Mouse (Mus musculus): ENCODE results near the gene Abhd10. TPM values are rescaled to one million over a fixed set of nuclear protein-coding genes. Genes with fewer than 3 reads are reported as not detected.

The Abhd10 gene
- total and polyA plus RNA-seq, 3 experiments = 13.8 to 20.1 (median 18.2) TPM

DNA sequence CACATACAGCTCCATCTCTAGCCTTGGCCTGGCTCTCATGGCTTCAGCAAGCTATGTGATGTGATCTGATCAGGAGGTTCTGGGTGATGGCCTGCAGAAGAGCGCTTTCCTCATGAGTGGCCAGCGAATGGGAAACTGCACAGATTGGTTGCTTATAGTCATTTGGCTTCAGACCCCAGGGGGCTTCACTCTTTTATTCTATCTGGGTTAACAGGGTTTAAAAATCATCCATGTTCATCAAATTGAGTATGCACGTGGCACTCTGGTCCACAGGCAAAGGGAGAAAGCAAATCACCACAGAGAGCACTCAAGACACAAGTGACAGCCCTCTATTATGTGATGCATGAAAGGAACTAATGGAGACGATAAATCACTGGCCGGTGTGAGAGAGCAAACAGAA, 29.5 kb downstream of the Abhd10 start:
- no peaks in the 10 kb centered on the region for H3K9me3 ChIP-seq (replicated peaks; ENCODE audit: low read length)
- dilution Hi-C loops (cut with MboI; ENCODE audit: extremely low pct_ligation_motif_present, extremely low pct_unique_long_range_greater_than_20kb, low sequenced_read_pairs) (no loop called here), in situ Hi-C loops (cut with MboI; ENCODE audit: low pct_ligation_motif_present, low pct_unique_long_range_greater_than_20kb, low sequenced_read_pairs) (no loop called here)
- peaks cover 0 to 6% of the 10 kb centered on the region in 2 experiments; a peak in 1 of 4 replicates for H3K4me1 ChIP-seq (ENCODE audit: control insufficient read depth in 1 of 2, insufficient read depth in 2 of 2)
- no peaks in the 10 kb centered on the region for H3K79me2 ChIP-seq (replicated peaks; ENCODE audit: control insufficient read depth, extremely low read depth, insufficient read depth, poor library complexity, severe bottlenecking)
- DNase-seq (ENCODE audit: extremely low read depth) = no peak
- no peak for TF ChIP-seq UBTF (IDR thresholded peaks at IDR 0.05; ENCODE audit: low read depth, low read length)
- no peak for TF ChIP-seq NRF1 (IDR thresholded peaks at IDR 0.05; ENCODE audit: low read depth, low read length)
- no peak for TF ChIP-seq MAFK (IDR thresholded peaks at IDR 0.05; ENCODE audit: insufficient replicate concordance, low read length)
- TF ChIP-seq RCOR1 (conservative IDR thresholded peaks at IDR 0.05; ENCODE audit: low read depth, low read length) = no peak
- no peak for TF ChIP-seq KAT2A (IDR thresholded peaks at IDR 0.05; ENCODE audit: insufficient replicate concordance, low read length)
- no peak for TF ChIP-seq JUN (IDR thresholded peaks at IDR 0.05; ENCODE audit: insufficient read depth, low read depth, low read length)
- TF ChIP-seq MAZ (IDR thresholded peaks at IDR 0.05; ENCODE audit: low read depth, low read length) = no peak
- H3K27ac ChIP-seq (ENCODE audit: insufficient read depth, low read depth) = no peak overlapping the region
- H3K9ac ChIP-seq (ENCODE audit: insufficient read depth, low read depth) = no peak overlapping the region
- no peak overlapping the region for H3K4me2 ChIP-seq (ENCODE audit: insufficient read depth, low read depth, poor library complexity, severe bottlenecking)
- peaks cover under 1 to 37% of the 10 kb centered on the region in 2 experiments for H3K36me3 ChIP-seq (replicated peaks in 1 of 2; ENCODE audit: control insufficient read depth in 1 of 2, insufficient read depth in 1 of 2, low read length in 1 of 2)
- no peaks in the 10 kb centered on the region for H3K27me3 ChIP-seq (replicated peaks)
- H3K4me3 ChIP-seq (replicated peaks in 1 of 3; ENCODE audit: low read depth in 2 of 3, low read length in 2 of 3, poor library complexity in 1 of 3) = no peak overlapping the region

DNA sequence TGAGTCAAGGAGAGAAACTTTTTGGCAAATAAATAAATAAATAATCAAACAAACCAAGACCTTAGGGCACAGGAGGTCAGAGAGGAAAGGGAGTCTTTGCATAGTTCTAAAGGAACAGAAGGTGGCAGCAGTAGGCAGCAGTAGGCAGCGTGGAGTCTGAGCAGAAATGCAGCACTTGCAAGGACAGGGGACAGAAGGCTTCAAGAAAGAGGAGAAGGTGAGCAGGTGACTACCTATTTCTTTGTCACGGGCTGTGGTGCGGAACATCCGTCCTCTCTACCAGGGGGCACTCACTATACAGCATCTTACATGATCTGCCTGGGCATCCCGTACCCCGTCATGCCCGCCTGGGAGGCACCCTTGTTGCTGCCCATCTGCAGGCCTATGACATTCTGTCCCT, 31.5 kb downstream of the Abhd10 start:
- Histone ChIP-seq H3K4me1 (ENCODE audit: control insufficient read depth in 1 of 2, insufficient read depth in 2 of 2) (peaks cover 0 to 6% of the 10 kb centered on the region in 2 experiments; a peak in 1 of 4 replicates), H3K9ac (ENCODE audit: insufficient read depth, low read depth) (no peak overlapping the region), H3K4me2 (ENCODE audit: insufficient read depth, low read depth, poor library complexity, severe bottlenecking) (no peak overlapping the region), H3K27ac (ENCODE audit: insufficient read depth, low read depth) (no peak overlapping the region), H3K36me3 (replicated peaks in 1 of 2; ENCODE audit: control insufficient read depth in 1 of 2, insufficient read depth in 1 of 2, low read length in 1 of 2) (peaks cover 0 to 23% of the 10 kb centered on the region in 2 experiments), H3K27me3 (replicated peaks) (no peaks in the 10 kb centered on the region), H3K4me3 (replicated peaks in 1 of 3; ENCODE audit: low read depth in 2 of 3, low read length in 2 of 3, poor library complexity in 1 of 3) (no peak overlapping the region), H3K79me2 (replicated peaks; ENCODE audit: control insufficient read depth, extremely low read depth, insufficient read depth, poor library complexity, severe bottlenecking) (no peaks in the 10 kb centered on the region), H3K9me3 (replicated peaks; ENCODE audit: low read length) (no peaks in the 10 kb centered on the region)
- peak; percentile 20 for DNase-seq (ENCODE audit: extremely low read depth)
- peak; percentile 59 for TF ChIP-seq RAD21 (IDR thresholded peaks at IDR 0.05; ENCODE audit: low read depth, low read length)
- TF ChIP-seq BHLHE40 (IDR thresholded peaks at IDR 0.05; ENCODE audit: low read depth, low read length) = no peak
- no peak for TF ChIP-seq PAX5 (IDR thresholded peaks at IDR 0.05; ENCODE audit: low read length)
- no peak for TF ChIP-seq ZNF384 (IDR thresholded peaks at IDR 0.05; ENCODE audit: low read depth, low read length)
- TF ChIP-seq ZC3H11A (IDR thresholded peaks at IDR 0.05; ENCODE audit: low read depth, low read length) = no peak
- TF ChIP-seq SIN3A (IDR thresholded peaks at IDR 0.05; ENCODE audit: low read length) = no peak
- TF ChIP-seq MXI1 (IDR thresholded peaks at IDR 0.05; ENCODE audit: low read depth, low read length) = no peak
- no peak for TF ChIP-seq ZMIZ1 (IDR thresholded peaks at IDR 0.05; ENCODE audit: low read depth, low read length)
- TF ChIP-seq CTCF (conservative IDR thresholded peaks at IDR 0.05 in 1 of 2, IDR thresholded peaks at IDR 0.05 in 1 of 2; ENCODE audit: low read depth in 2 of 2, low read length in 2 of 2) = peak in 1 of 2 experiments; percentile 67; a peak in 2 of 4 replicates
- peak; percentile 34 for TF ChIP-seq SMC3 (IDR thresholded peaks at IDR 0.05; ENCODE audit: low read depth, low read length)
- dilution Hi-C loops (cut with MboI; ENCODE audit: extremely low pct_ligation_motif_present, extremely low pct_unique_long_range_greater_than_20kb, low sequenced_read_pairs) = no loop called here
- in situ Hi-C loops (cut with MboI; ENCODE audit: low pct_ligation_motif_present, low pct_unique_long_range_greater_than_20kb, low sequenced_read_pairs) = no loop called here
